Mouse (Mus musculus): ENCODE measurements around the gene Pde2a.

The Pde2a gene

GRCm38 (mm10) chr7:101410267-101410936 lies 11.1 kb upstream of the Pde2a start, which contains the start of gene Gm45837:
Gm45837 (plus strand) TSS chr7:101410886.
- DNase-seq: no peak

GRCm38 (mm10) chr7:101412796-101413195 lies 8.7 kb upstream of the Pde2a start:
- DNase-seq: peak; percentile 71

GRCm38 (mm10) chr7:101414209-101414608 lies 7.3 kb upstream of the Pde2a start:
- DNase-seq: no peak

DNA sequence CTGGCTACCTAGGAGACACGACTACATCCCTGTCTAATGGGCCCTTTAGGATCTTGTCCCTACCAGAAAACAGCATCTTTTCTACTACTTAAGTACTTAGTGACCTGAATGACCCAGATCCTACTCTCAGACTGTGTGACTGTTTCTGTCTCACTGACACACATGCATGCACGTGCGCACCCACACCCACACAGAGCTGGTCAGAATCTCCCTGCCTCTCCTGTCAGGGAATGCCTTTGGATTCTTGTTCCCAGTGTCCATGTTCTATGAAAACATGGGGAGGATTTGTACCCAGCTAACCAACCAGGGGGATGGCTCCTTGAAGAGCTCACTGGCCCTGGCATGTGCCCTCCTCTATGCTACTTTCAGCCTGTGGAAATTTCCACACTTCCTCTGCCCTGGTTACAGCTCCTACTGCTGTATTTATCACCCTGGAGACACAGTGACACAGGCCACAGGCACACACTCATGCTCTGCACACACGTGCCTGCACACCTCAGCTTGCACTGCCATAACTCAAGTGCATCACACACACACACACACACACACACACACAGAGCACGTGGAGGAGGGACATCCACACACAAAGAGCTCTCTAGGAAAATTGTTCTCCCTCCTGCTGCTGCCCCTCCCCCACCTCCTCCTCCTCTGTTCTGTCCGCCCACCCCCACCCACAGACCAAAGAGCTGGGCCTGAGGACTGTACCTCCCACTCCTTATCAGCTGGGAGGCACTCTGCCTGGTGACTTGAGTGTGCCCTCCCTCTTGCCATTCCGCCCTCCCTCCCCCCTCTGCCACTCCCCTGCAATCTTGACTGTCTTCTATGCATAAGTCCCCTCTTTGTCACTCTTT lies 6.6 kb upstream of the Pde2a start:
- no peak for DNase-seq

DNA sequence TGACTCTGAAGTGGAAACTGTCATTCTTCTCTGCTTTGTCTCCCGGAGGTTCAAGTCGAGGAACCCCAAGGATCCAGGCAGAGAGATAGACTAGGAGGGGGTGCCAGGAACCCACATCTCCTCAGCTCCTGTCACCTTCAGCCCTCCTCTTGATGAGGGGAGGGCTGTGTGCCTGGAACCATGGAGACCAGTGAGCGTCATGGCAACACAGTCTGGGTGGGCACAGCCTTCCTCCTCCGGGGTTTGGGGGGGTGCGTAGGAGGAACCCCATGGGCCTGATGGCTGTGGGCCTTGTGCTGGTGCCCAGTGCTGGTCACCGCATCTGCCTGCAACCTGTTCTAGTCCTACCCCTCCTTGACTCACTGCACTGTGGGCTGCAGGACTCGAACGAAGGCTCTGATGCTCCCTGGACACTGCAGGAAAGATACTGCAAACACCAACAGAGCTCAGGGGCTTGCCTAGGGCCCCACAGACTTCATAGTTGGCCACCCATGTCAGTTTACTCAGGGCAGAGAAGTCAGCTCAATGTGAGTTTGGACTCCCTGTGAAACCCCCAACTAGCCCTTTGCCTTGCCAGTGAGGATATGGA lies 5.9 kb upstream of the Pde2a start:
- no peak for DNase-seq

DNA sequence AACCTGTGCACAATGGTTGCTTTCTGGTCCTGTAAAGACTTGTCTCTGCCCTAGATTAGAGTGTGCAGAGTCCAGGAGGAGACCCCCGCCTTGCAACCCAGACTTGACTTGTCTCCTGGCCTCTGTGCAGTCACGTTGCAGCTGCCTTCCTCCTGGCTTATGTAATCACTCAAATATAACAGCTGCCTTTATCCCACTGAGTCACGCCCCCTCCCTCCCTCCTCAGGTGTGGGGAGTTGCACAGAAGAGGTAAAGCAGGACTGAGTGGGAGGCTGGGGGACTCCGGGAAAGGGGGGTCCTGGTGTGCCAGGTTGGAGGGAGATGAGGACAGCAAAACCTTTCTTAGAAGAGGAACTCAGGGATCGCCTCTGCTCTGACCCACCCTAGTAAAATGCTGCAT lies 5.1 kb upstream of the Pde2a start:
- DNase-seq: no peak

DNA sequence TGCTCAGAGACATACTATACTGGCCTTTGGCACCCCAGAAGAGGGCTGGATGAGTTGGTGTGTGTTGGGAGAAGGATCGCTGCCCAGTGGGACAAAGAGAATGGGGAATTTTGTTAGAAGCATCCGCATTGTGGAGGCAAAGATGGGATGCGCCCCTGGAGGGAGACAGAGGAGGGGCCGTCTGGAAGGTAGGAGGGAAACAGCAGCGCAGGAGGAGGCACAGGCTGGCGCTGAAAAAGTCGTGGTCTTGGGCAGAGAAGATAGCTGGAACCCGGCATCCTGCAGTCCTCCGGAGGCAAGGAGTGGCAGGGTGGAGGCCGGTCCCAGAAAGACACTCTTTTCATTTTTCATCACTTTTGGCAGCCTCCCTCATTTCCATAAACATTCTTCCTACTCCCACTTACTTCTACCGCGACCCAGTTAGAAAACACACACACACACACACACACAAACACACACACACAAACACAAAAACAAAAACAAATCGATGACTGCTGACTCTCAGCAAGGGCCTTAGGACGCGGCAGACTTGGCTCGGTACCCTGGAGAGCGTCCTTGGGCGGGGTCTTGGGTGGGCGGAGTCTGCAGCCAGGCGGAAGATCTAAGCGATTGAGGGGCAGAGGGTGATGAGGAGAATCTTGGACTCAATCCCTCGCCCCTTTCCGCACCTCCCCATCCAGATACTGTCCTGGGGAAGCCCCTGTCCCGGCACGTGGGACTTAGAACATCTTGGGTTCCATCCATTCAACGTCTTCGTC lies 2.3 kb upstream of the Pde2a start:
- no peak for DNase-seq

DNA sequence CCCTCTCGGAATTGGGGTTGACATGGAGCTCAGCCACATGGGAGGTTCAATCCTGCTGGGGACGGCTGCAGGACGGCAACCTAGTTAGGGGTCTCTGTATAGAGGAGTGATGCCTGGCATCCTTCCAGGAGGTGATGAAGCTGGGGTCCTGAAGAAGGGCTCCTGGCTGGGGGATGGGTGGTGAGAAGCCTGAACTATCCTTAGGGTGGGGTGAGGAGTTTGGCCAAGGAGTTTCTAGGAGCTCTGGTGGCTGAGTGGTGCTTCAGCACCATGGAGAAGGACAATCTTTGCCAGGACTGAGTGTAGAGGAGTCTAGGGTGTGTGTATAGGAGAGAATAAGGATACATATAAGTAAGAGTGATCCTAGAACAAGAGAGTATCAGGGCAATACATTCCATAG lies 578 bp downstream of the Pde2a start:
- DNase-seq: no peak

DNA sequence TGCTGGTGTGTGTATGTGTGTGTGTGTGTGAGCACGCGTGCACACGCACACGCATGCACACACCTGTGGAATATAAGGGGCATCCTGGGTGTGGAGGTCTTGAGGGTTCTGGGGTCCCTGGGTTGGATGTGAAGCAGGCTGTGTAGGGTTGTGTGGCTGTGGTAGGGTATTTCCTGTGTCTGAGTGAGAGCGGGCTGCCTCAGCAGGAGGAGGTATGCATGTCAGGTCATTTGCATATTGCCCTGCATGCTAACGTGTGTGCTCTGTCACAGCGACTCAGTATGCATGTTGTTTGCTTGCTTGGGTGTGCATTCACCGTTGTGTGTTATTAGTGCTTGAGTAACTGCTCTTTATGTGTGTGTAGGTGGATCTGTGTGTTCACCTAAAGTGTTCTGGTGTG lies 1.2 kb downstream of the Pde2a start:
- DNase-seq: no peak

DNA sequence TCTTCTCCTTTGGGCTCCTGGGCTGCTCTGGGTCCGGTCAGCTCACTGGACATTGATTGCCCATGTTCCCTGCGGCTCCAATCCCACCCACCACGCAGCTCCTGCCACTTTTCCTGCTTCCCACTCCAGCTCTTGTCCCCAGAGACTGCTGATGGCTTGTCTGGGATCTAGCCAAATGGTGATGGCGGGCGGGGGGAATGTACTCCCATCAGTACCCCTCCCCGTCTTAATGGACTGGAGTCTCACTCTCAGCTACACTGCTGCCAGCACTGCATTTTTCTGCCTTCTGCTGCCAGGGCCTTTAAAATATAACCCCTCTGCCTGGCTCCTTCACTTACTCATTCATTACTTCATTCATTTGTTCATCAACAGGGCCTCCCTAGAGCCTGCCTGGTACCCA lies 2.5 kb downstream of the Pde2a start:
- no peak for DNase-seq

- no peak for DNase-seq
Observed at GRCm38 (mm10) chr7:101426692-101427091, 5.2 kb downstream of the Pde2a start.

GRCm38 (mm10) chr7:101427736-101428135 lies 6.2 kb downstream of the Pde2a start:
- no peak for DNase-seq

- no peak for DNase-seq
Observed at GRCm38 (mm10) chr7:101435038-101435437, 13.5 kb downstream of the Pde2a start.

DNA sequence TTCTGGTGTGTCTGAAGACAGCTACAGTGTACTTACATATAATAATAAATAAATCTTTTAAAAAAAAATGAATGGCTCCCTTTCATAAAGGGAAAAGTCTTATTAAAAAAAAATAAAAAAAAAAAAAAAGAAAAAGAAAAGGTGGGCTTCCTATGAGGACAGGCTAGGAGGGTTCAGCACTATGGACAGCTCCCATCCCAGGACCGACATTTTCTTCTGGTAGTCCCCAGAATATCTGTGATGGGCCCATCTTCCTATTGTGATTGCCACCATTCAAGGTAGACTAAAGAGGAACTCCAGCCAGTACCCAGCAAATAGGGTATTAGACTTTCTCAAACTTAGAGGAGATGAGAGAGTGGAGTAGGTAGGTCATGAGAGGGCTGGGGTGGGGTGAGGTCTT lies 16.4 kb downstream of the Pde2a start:
- DNase-seq: no peak

GRCm38 (mm10) chr7:101443093-101443492 lies 21.6 kb downstream of the Pde2a start:
- no peak for DNase-seq

DNA sequence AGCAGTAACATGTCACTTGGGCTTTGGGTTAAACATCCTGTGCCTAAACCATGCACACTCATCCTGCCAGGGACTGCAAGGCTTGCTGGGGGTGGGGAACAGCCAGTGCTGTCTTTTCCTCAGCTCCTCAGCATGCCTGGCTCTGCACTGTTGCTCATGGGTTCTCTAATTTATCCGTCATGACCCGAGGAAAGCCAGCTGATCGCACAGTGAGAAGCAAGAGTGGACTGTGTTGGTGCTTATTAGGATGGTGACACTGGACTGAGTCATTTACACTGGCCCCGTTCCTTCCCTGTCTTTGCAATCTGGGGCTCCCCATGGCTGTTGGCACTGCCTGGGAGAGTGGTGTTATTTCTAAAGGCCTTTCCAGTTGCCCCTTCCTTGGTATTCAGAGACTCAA lies 22.7 kb downstream of the Pde2a start:
- no peak for DNase-seq

GRCm38 (mm10) chr7:101449855-101450254 lies 28.4 kb downstream of the Pde2a start:
- no peak for DNase-seq

GRCm38 (mm10) chr7:101450422-101451401 lies 29.2 kb downstream of the Pde2a start:
- peak; percentile 84 to 90 for DNase-seq

- no peak for DNase-seq
Observed at GRCm38 (mm10) chr7:101452669-101453068, 31.2 kb downstream of the Pde2a start.

GRCm38 (mm10) chr7:101453296-101453695 lies 31.8 kb downstream of the Pde2a start:
- DNase-seq: no peak

DNA sequence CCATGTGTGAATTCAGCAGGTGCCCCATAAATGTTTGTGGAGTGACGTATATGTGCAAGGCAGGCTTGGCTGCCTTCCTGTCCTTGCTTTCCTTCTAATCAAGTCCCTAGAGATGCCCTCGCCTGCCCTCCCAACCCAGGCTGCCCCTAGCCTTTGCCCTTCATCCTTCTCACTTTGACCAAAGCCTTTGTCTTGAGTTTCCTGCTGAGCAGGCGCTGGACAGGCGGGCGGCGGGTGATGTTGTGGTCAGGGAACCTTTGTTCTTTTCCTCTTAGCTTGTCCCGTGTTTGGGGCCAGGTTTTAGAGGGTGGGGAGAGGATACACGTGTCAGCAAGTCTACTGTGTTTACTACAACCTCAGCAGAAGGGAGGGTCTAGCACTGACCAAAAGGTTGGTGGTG lies 32.2 kb downstream of the Pde2a start:
- DNase-seq: no peak

DNA sequence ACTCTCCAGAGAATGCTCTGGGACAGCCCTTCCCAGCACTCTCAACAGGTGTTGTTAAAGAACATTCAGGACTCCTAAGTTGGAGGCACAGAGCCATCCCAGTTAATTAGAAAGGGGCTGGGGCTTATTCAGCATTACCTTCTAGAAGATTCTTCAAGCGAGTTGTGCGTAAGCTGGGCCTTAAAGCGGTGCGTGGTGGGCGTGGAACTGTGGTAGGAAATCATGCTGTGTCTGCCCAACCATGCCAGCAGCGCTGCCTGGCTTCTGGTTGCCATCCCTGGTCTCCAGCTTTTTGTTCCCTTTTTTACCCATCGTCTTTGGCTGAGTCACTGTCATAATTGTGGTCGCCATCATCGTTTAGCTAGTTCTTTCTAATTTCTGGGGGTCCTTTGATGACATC lies 33.0 kb downstream of the Pde2a start:
- DNase-seq: no peak
